Mouse (Mus musculus) ES-Bruce4 (cell line): ENCODE measurements around the gene Pls1. TPM values are rescaled to one million over a fixed set of nuclear protein-coding genes. Genes with fewer than 3 reads are reported as not detected.

ENCODE experiments used
- H3K27ac ChIP-seq: 2 replicates; pipeline ENCODE4 v1.5.1; 2012; ENCODE audit warnings: low read length, inconsistent platforms; ENCODE audit not compliant: insufficient read depth
- H3K27me3 ChIP-seq: 2 replicates; pipeline ENCODE4 v1.6.1; 2012; ENCODE audit warnings: mild to moderate bottlenecking, low read length, inconsistent platforms; ENCODE audit not compliant: control insufficient read depth, poor library complexity, insufficient read depth, severe bottlenecking
- H3K36me3 ChIP-seq: 2 replicates; pipeline ENCODE4 v1.6.1; 2012; ENCODE audit warnings: inconsistent platforms, mild to moderate bottlenecking, low read length, moderate library complexity; ENCODE audit not compliant: control insufficient read depth, poor library complexity, insufficient read depth, severe bottlenecking
- H3K4me1 ChIP-seq: one replicate; pipeline ENCODE4 v1.8.1; 2011; ENCODE audit warnings: low read length; ENCODE audit not compliant: control insufficient read depth, insufficient read depth
- H3K4me3 ChIP-seq: 2 replicates; pipeline ENCODE4 v1.5.1; 2011; ENCODE audit warnings: low read depth, mild to moderate bottlenecking, low read length
- H3K9ac ChIP-seq: 2 replicates; pipeline ENCODE4 v1.6.1; 2012; ENCODE audit warnings: low read depth, mild to moderate bottlenecking, inconsistent platforms; ENCODE audit not compliant: poor library complexity, severe bottlenecking
- H3K9me3 ChIP-seq: replicated peaks from 2 replicates; pipeline ENCODE4 v1.6.1; 2012; ENCODE audit warnings: mild to moderate bottlenecking, low read length, inconsistent platforms; ENCODE audit not compliant: control insufficient read depth, poor library complexity, insufficient read depth, severe bottlenecking
- CTCF ChIP-seq: IDR thresholded peaks from one replicate; pipeline ENCODE4 v1.8.1; 2011; ENCODE audit warnings: low read depth, low read length
- EP300 ChIP-seq: IDR thresholded peaks from 2 replicates; pipeline ENCODE4 v1.6.1; 2011; ENCODE audit warnings: low read depth, low read length; ENCODE audit not compliant: insufficient read depth
- POLR2A ChIP-seq: IDR thresholded peaks from one replicate; pipeline ENCODE4 v1.8.1; 2011; ENCODE audit warnings: low read length; ENCODE audit not compliant: insufficient read depth
- polyA plus RNA-seq: library from polyadenylated mRNA; stranded (reverse); fragments of >200 nt; gene quantifications from 2 replicates; pipeline ENCODE4 v1.2.4, GENCODE M21; 2011; ENCODE audit warnings: low read depth; ENCODE audit not compliant: missing spikeins, insufficient read depth, insufficient read length

Gene Pls1
- polyA plus RNA-seq, 1 experiment = 5.9 TPM

GRCm38 (mm10) chr9:95813721-95814531 is 31.2 kb downstream of the Pls1 start:
- H3K9me3 ChIP-seq = no peaks in the 10 kb centered on the region
- no peak overlapping the region for H3K9ac ChIP-seq
- no peaks in the 10 kb centered on the region for H3K27me3 ChIP-seq
- no peaks in the 10 kb centered on the region for H3K4me1 ChIP-seq
- H3K27ac ChIP-seq = no peak overlapping the region
- H3K4me3 ChIP-seq = no peak overlapping the region
- no peak for TF ChIP-seq EP300
- no peak for TF ChIP-seq CTCF
- TF ChIP-seq POLR2A = no peak
- H3K36me3 ChIP-seq = no peaks in the 10 kb centered on the region

GRCm38 (mm10) chr9:95811817-95812216 is 33.3 kb downstream of the Pls1 start:
- no peak overlapping the region for H3K9ac ChIP-seq

GRCm38 (mm10) chr9:95809596-95809995 is 35.5 kb downstream of the Pls1 start:
- TF ChIP-seq EP300 = no peak
- no peak for TF ChIP-seq CTCF
- no peak for TF ChIP-seq POLR2A
- Histone ChIP-seq H3K9me3 (no peaks in the 10 kb centered on the region), H3K4me1 (no peaks in the 10 kb centered on the region), H3K36me3 (no peaks in the 10 kb centered on the region), H3K27me3 (no peaks in the 10 kb centered on the region), H3K4me3 (no peak overlapping the region), H3K27ac (no peak overlapping the region), H3K9ac (no peak overlapping the region)

More at GRCm38 (mm10) chr9:95811817-95812216, 33.3 kb downstream of the Pls1 start:
- no peaks in the 10 kb centered on the region for H3K27me3 ChIP-seq
- H3K9me3 ChIP-seq = no peaks in the 10 kb centered on the region
- no peak for TF ChIP-seq EP300
- TF ChIP-seq POLR2A = no peak
- no peak for TF ChIP-seq CTCF
- H3K4me3 ChIP-seq = no peak overlapping the region
- H3K36me3 ChIP-seq = no peaks in the 10 kb centered on the region
- no peak overlapping the region for H3K27ac ChIP-seq
- H3K4me1 ChIP-seq = no peaks in the 10 kb centered on the region

GRCm38 (mm10) chr9:95805449-95805848 is 39.7 kb downstream of the Pls1 start:
- no peaks in the 10 kb centered on the region for H3K27me3 ChIP-seq
- H3K4me3 ChIP-seq = peak overlapping the region; percentile 13
- no peaks in the 10 kb centered on the region for H3K4me1 ChIP-seq
- H3K36me3 ChIP-seq = no peaks in the 10 kb centered on the region
- no peak overlapping the region for H3K27ac ChIP-seq
- TF ChIP-seq POLR2A (no peak), EP300 (no peak), CTCF (no peak)
- H3K9ac ChIP-seq = peak overlapping the region; percentile 42; the same call in 1 of the 2 replicates
- H3K9me3 ChIP-seq = no peaks in the 10 kb centered on the region

- Histone ChIP-seq H3K9ac (no peak overlapping the region), H3K27me3 (no peaks in the 10 kb centered on the region), H3K4me1 (no peaks in the 10 kb centered on the region), H3K4me3 (no peak overlapping the region), H3K27ac (no peak overlapping the region), H3K36me3 (no peaks in the 10 kb centered on the region), H3K9me3 (no peaks in the 10 kb centered on the region)
- TF ChIP-seq POLR2A (no peak), EP300 (no peak), CTCF (no peak)
Measured at GRCm38 (mm10) chr9:95803783-95804182, 41.3 kb downstream of the Pls1 start.

- no peaks in the 10 kb centered on the region for H3K4me1 ChIP-seq
- H3K27me3 ChIP-seq = no peaks in the 10 kb centered on the region
- H3K4me3 ChIP-seq = no peak overlapping the region
- H3K36me3 ChIP-seq = no peaks in the 10 kb centered on the region
- TF ChIP-seq POLR2A (no peak), EP300 (no peak), CTCF (no peak)
- no peak overlapping the region for H3K27ac ChIP-seq
- no peaks in the 10 kb centered on the region for H3K9me3 ChIP-seq
- no peak overlapping the region for H3K9ac ChIP-seq
Measured at GRCm38 (mm10) chr9:95801610-95802451, 43.3 kb downstream of the Pls1 start.
